Mouse (Mus musculus): Measurements from ENCODE around the gene Pfn4. TPM values are rescaled to one million over a fixed set of nuclear protein-coding genes. Genes with fewer than 3 reads are reported as not detected.

Pfn4 gene
- total and polyA plus RNA-seq, 3 experiments, result not detected

DNA sequence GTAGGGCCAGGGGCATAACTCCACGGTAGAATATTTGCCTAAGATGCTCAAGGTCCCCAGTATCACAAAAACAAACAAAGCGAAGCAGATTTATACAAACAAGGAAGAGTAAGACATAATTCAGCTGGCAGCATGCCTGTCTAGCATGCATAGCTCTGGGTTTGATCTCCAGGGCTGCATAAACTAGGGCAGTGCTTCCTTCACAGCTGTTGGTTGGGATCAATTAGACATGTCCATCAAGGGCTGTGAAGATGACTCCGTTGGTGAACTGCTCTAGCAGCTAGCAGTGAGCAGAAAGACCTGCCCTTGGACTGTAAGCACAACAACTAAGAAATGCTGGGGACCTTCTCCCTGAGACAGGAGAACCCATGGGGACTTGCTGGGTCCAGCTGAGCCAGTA lies 42.9 kb downstream of the Pfn4 start:
- H3K27me3 ChIP-seq (replicated peaks), result peaks cover 2% of the 10 kb centered on the region
- no peaks in the 10 kb centered on the region for H3K79me2 ChIP-seq (replicated peaks; ENCODE audit: control insufficient read depth, extremely low read depth, insufficient read depth, poor library complexity, severe bottlenecking)
- no peak overlapping the region for H3K27ac ChIP-seq (ENCODE audit: insufficient read depth, low read depth)
- in situ Hi-C loops (cut with MboI; ENCODE audit: low pct_ligation_motif_present, low pct_unique_long_range_greater_than_20kb, low sequenced_read_pairs) (no loop called here), dilution Hi-C loops (cut with MboI; ENCODE audit: extremely low pct_ligation_motif_present, extremely low pct_unique_long_range_greater_than_20kb, low sequenced_read_pairs) (no loop called here)
- H3K9me3 ChIP-seq (replicated peaks; ENCODE audit: low read length), result no peaks in the 10 kb centered on the region
- no peaks in the 10 kb centered on the region for H3K36me3 ChIP-seq (replicated peaks in 1 of 2; ENCODE audit: control insufficient read depth in 1 of 2, insufficient read depth in 1 of 2, low read length in 1 of 2)
- TF ChIP-seq SIN3A (IDR thresholded peaks at IDR 0.05; ENCODE audit: low read length) (no peak), MEF2A (IDR thresholded peaks at IDR 0.05; ENCODE audit: borderline replicate concordance, low read depth, low read length) (no peak), ZKSCAN1 (IDR thresholded peaks at IDR 0.05; ENCODE audit: borderline replicate concordance, low read depth, low read length) (no peak), HCFC1 (IDR thresholded peaks at IDR 0.05; ENCODE audit: low read depth, low read length) (no peak), E2F4 (IDR thresholded peaks at IDR 0.05; ENCODE audit: insufficient replicate concordance, low read depth, low read length) (no peak)
- no peak overlapping the region for H3K4me2 ChIP-seq (ENCODE audit: insufficient read depth, low read depth, poor library complexity, severe bottlenecking)
- H3K4me1 ChIP-seq (ENCODE audit: control insufficient read depth in 1 of 2, insufficient read depth in 2 of 2), result peaks cover 0 to 4% of the 10 kb centered on the region in 2 experiments; a peak in 1 of 4 replicates
- no peak overlapping the region for H3K9ac ChIP-seq (ENCODE audit: insufficient read depth, low read depth)
- no peak for DNase-seq (ENCODE audit: extremely low read depth)
- H3K4me3 ChIP-seq (replicated peaks in 1 of 3; ENCODE audit: low read depth in 2 of 3, low read length in 2 of 3, poor library complexity in 1 of 3), result no peak overlapping the region

DNA sequence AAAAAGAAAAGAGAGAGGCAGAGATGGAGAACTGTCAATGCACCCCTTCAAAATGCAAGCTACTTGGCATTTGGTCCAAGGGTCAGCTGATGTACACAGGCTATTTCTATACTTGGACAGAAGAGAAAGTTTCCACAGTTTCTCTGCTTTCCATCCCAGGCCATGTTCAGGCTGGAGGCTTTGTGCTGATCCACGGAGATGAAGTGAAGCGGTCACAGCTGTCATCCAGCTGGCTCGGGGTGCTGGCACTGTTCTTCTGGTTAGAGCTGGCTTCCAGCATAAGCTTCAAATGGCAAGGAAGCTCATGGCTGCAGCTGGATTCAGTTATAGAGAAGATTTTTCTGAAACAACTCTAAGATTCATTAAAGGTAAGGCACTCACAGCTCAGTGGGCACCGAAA lies 44.8 kb downstream of the Pfn4 start:
- peaks cover 0 to 8% of the 10 kb centered on the region in 2 experiments; a peak in 2 of 4 replicates for H3K4me1 ChIP-seq (ENCODE audit: control insufficient read depth in 1 of 2, insufficient read depth in 2 of 2)
- no peaks in the 10 kb centered on the region for H3K9me3 ChIP-seq (replicated peaks; ENCODE audit: low read length)
- peaks cover 2% of the 10 kb centered on the region for H3K27me3 ChIP-seq (replicated peaks)
- H3K79me2 ChIP-seq (replicated peaks; ENCODE audit: control insufficient read depth, extremely low read depth, insufficient read depth, poor library complexity, severe bottlenecking), result peaks cover 10% of the 10 kb centered on the region
- in situ Hi-C loops (cut with MboI; ENCODE audit: low pct_ligation_motif_present, low pct_unique_long_range_greater_than_20kb, low sequenced_read_pairs) (no loop called here), dilution Hi-C loops (cut with MboI; ENCODE audit: extremely low pct_ligation_motif_present, extremely low pct_unique_long_range_greater_than_20kb, low sequenced_read_pairs) (no loop called here)
- H3K9ac ChIP-seq (ENCODE audit: insufficient read depth, low read depth), result no peak overlapping the region
- no peak overlapping the region for H3K4me2 ChIP-seq (ENCODE audit: insufficient read depth, low read depth, poor library complexity, severe bottlenecking)
- no peaks in the 10 kb centered on the region for H3K36me3 ChIP-seq (replicated peaks in 1 of 2; ENCODE audit: control insufficient read depth in 1 of 2, insufficient read depth in 1 of 2, low read length in 1 of 2)
- DNase-seq (ENCODE audit: extremely low read depth), result no peak
- no peak overlapping the region for H3K27ac ChIP-seq (ENCODE audit: insufficient read depth, low read depth)
- H3K4me3 ChIP-seq (replicated peaks in 1 of 3; ENCODE audit: low read depth in 2 of 3, low read length in 2 of 3, poor library complexity in 1 of 3), result no peak overlapping the region
- no peak for TF ChIP-seq ELF1 (IDR thresholded peaks at IDR 0.05; ENCODE audit: low read depth, low read length)
- TF ChIP-seq MXI1 (IDR thresholded peaks at IDR 0.05; ENCODE audit: low read depth, low read length), result no peak
- TF ChIP-seq EP300 (IDR thresholded peaks at IDR 0.05; ENCODE audit: low read length), result no peak
- TF ChIP-seq MAX (IDR thresholded peaks at IDR 0.05; ENCODE audit: low read length), result no peak
- TF ChIP-seq ZC3H11A (IDR thresholded peaks at IDR 0.05; ENCODE audit: low read depth, low read length), result no peak
- TF ChIP-seq ZKSCAN1 (IDR thresholded peaks at IDR 0.05; ENCODE audit: borderline replicate concordance, low read depth, low read length), result no peak

DNA sequence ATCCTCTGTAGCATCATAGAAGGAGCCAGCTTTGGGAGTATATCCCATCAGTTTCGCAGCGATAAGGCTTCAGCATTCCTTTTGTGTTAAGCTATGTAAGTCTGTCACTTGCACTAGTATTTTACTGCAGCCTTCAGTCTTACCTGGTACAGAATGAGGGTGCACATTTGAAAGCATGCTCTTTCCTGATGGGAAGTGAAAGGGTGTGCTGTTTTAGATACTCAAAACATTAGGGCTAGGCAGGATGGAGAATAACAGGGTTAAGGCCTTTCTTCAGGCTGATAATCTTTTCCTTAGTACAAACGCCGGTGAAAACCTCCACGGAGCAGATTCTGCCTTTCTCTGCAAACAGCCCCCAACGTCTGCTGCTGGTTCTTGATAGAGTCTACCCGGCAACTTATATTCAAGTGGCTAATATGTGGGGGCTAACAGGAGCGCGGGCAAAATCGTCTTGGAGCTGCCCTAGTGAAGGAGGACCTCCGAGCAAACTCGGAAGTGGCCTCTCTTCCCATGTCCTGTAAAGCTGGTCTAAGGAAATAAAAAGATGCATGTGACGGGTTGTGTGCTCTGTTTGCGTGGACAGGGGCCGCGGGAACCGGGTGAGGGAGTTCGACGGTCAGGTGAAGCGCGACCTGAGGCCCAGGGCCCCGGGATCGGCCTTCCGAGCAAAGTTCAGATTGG lies 48.0 kb downstream of the Pfn4 start:
- H3K36me3 ChIP-seq (replicated peaks in 1 of 2; ENCODE audit: control insufficient read depth in 1 of 2, insufficient read depth in 1 of 2, low read length in 1 of 2), result peaks cover 7 to 24% of the 10 kb centered on the region in 2 experiments
- TF ChIP-seq ELF1 (IDR thresholded peaks at IDR 0.05; ENCODE audit: low read depth, low read length) (no peak), CHD1 (IDR thresholded peaks at IDR 0.05; ENCODE audit: low read depth, low read length) (no peak), RCOR1 (conservative IDR thresholded peaks at IDR 0.05; ENCODE audit: low read depth, low read length) (no peak), MAX (IDR thresholded peaks at IDR 0.05; ENCODE audit: low read length) (peak; percentile 52; the same call in 1 of the 2 replicates), SIN3A (IDR thresholded peaks at IDR 0.05; ENCODE audit: low read length) (peak; percentile 17; the same call in 1 of the 2 replicates), EP300 (IDR thresholded peaks at IDR 0.05; ENCODE audit: low read length) (no peak)
- H3K4me2 ChIP-seq (ENCODE audit: insufficient read depth, low read depth, poor library complexity, severe bottlenecking), result peak overlapping the region; percentile 25
- DNase-seq (ENCODE audit: extremely low read depth), result no peak
- in situ Hi-C loops (cut with MboI; ENCODE audit: low pct_ligation_motif_present, low pct_unique_long_range_greater_than_20kb, low sequenced_read_pairs), result no loop called here
- peaks cover 24% of the 10 kb centered on the region for H3K79me2 ChIP-seq (replicated peaks; ENCODE audit: control insufficient read depth, extremely low read depth, insufficient read depth, poor library complexity, severe bottlenecking)
- peaks cover 0 to 13% of the 10 kb centered on the region in 2 experiments; a peak in 2 of 4 replicates for H3K4me1 ChIP-seq (ENCODE audit: control insufficient read depth in 1 of 2, insufficient read depth in 2 of 2)
- peak overlapping the region; percentile 57 to 72 (median 63) for H3K4me3 ChIP-seq (replicated peaks in 1 of 3; ENCODE audit: low read depth in 2 of 3, low read length in 2 of 3, poor library complexity in 1 of 3)
- no peaks in the 10 kb centered on the region for H3K9me3 ChIP-seq (replicated peaks; ENCODE audit: low read length)
- H3K27ac ChIP-seq (ENCODE audit: insufficient read depth, low read depth), result no peak overlapping the region
- H3K27me3 ChIP-seq (replicated peaks), result no peaks in the 10 kb centered on the region
- H3K9ac ChIP-seq (ENCODE audit: insufficient read depth, low read depth), result peak overlapping the region; percentile 36
- dilution Hi-C loops (cut with MboI; ENCODE audit: extremely low pct_ligation_motif_present, extremely low pct_unique_long_range_greater_than_20kb, low sequenced_read_pairs), result no loop called here

Data from CH12.LX (cell line).